Mouse (Mus musculus): Measurements from ENCODE around the gene Rpp30.

Gene Rpp30

GRCm38 (mm10) chr19:36129213-36129612 lies 45.7 kb downstream of the Rpp30 start:
- peak in 1 of 2 experiments; percentile 30 for DNase-seq

GRCm38 (mm10) chr19:36129643-36130042 lies 46.1 kb downstream of the Rpp30 start:
- peak; percentile 24 to 66 for DNase-seq

GRCm38 (mm10) chr19:36130181-36130580 lies 46.7 kb downstream of the Rpp30 start:
- no peak for DNase-seq

GRCm38 (mm10) chr19:36131990-36132389 lies 48.5 kb downstream of the Rpp30 start:
- no peak for DNase-seq

GRCm38 (mm10) chr19:36133064-36133463 lies 49.5 kb downstream of the Rpp30 start:
- DNase-seq = no peak

- no peak for DNase-seq
Measured at GRCm38 (mm10) chr19:36133731-36134130, 50.2 kb downstream of the Rpp30 start.

- no peak for DNase-seq
Measured at GRCm38 (mm10) chr19:36143571-36143970, 60.1 kb downstream of the Rpp30 start.

- no peak for DNase-seq
Measured at GRCm38 (mm10) chr19:36148578-36148977, 65.1 kb downstream of the Rpp30 start.

- DNase-seq = peak in 1 of 2 experiments; percentile 29
Measured at GRCm38 (mm10) chr19:36150241-36151007, 66.9 kb downstream of the Rpp30 start.

Data from lung, postnatal 4 days (tissue).